Comparison of ENCODE assay signal across 18 mouse cellular contexts in genomic region chr4:106133746-106134730, GRCm38 (mm10).
DNase-seq lines count a peak whose midpoint lies in the region; ATAC-seq and TF ChIP-seq lines count a peak whose summit lies in the region.
"Had no signal": no experiment of that assay in that cellular context is flagged by ENCODE, and none has a peak within 500 bp of the region (broad histone marks: within the 10 kb centered on the region; RNA-seq: fewer than 3 reads in every experiment).

No protein-coding gene starts in this region.

- DNase-seq in heart, adult 11 months, result peak; percentile 63
- peak; percentile 63 for DNase-seq in liver, adult 2 months (ENCODE audit: extremely low read depth, low read depth, low spot score)
- DNase-seq in liver, embryonic 11.5 days (ENCODE audit: low spot score), result no peak
- DNase-seq in forelimb bud, embryonic 11.5 days (ENCODE audit: low read depth, low spot score), result peak; percentile 46
- DNase-seq in yolk sac, embryonic 10.5 days (ENCODE audit: low spot score), result peak; percentile 32
- DNase-seq in gastrocnemius, postnatal 25 days, result no peak
- DNase-seq in gastrocnemius, adult 18-20 months (ENCODE audit: low spot score), result no peak
- DNase-seq: cerebellum, postnatal 14 days; forebrain, postnatal 0 days; heart, postnatal 4 days; layer of hippocampus, adult 9-11 months; liver, postnatal 0 days; thymus, postnatal 36 days had no signal

- no peak overlapping the region for H3K27ac ChIP-seq in heart, embryonic 12.5 days (ENCODE audit: poor library complexity, severe bottlenecking)
- no peak overlapping the region for H3K27ac ChIP-seq in liver, adult 2 months (replicated peaks; ENCODE audit: insufficient read depth, low read depth, low read length)
- H3K27ac ChIP-seq in liver, embryonic 11.5 days (ENCODE audit: low read depth, low read length), result no peak overlapping the region
- H3K27ac ChIP-seq: heart, embryonic 13.5 days; midbrain, embryonic 10.5 days; stomach, postnatal 0 days had no signal

- no peaks in the 10 kb centered on the region for H3K4me1 ChIP-seq in heart, embryonic 12.5 days (replicated peaks)
- no peaks in the 10 kb centered on the region for H3K4me1 ChIP-seq in liver, adult 2 months (ENCODE audit: control insufficient read depth, insufficient read depth, low read length)
- H3K4me1 ChIP-seq in liver, embryonic 11.5 days (replicated peaks; ENCODE audit: control insufficient read depth, insufficient read depth, low read length), result no peaks in the 10 kb centered on the region; the same call in 1 of the 2 replicates
- H3K4me1 ChIP-seq: heart, embryonic 13.5 days had no signal

- no peak for TF ChIP-seq CTCF in liver, adult 2 months (IDR thresholded peaks at IDR 0.05; ENCODE audit: low read depth, low read length)

- no peak overlapping the region for H3K4me2 ChIP-seq in heart, embryonic 12.5 days
- H3K4me2 ChIP-seq in liver, embryonic 11.5 days, result no peak overlapping the region
- H3K4me2 ChIP-seq: heart, embryonic 13.5 days had no signal

- H3K9ac ChIP-seq in heart, embryonic 12.5 days, result no peak overlapping the region
- no peak overlapping the region for H3K9ac ChIP-seq in liver, adult 2 months (ENCODE audit: low read depth, low read length)
- no peak overlapping the region for H3K9ac ChIP-seq in liver, embryonic 11.5 days (ENCODE audit: low read depth, low read length)
- H3K9ac ChIP-seq: forebrain, postnatal 0 days; heart, embryonic 13.5 days; liver, postnatal 0 days had no signal

- no peak overlapping the region for H3K4me3 ChIP-seq in heart, embryonic 12.5 days
- H3K4me3 ChIP-seq in liver, adult 2 months (ENCODE audit: insufficient read depth, low read depth, low read length), result no peak overlapping the region
- H3K4me3 ChIP-seq in liver, embryonic 11.5 days (ENCODE audit: low read depth, low read length), result no peak overlapping the region
- H3K4me3 ChIP-seq: erythroblast, embryonic 14.5 days; heart, embryonic 13.5 days; midbrain, embryonic 10.5 days had no signal

- H3K9me3 ChIP-seq in heart, embryonic 12.5 days (replicated peaks), result no peaks in the 10 kb centered on the region
- no peaks in the 10 kb centered on the region for H3K9me3 ChIP-seq in liver, embryonic 11.5 days (ENCODE audit: control insufficient read depth, low read length)
- H3K9me3 ChIP-seq: heart, embryonic 13.5 days; midbrain, embryonic 10.5 days had no signal

- TF ChIP-seq POLR2A in liver, adult 2 months (IDR thresholded peaks at IDR 0.05; ENCODE audit: extremely low read depth, insufficient read depth, low read length), result no peak

- no peaks in the 10 kb centered on the region for H3K36me3 ChIP-seq in heart, embryonic 12.5 days
- no peaks in the 10 kb centered on the region for H3K36me3 ChIP-seq in liver, adult 2 months (ENCODE audit: control insufficient read depth, insufficient read depth, low read length)
- no peaks in the 10 kb centered on the region for H3K36me3 ChIP-seq in liver, embryonic 11.5 days (ENCODE audit: control insufficient read depth, insufficient read depth, low read length)
- H3K36me3 ChIP-seq: heart, embryonic 13.5 days; midbrain, embryonic 10.5 days had no signal

- no peaks in the 10 kb centered on the region for H3K79me2 ChIP-seq in liver, adult 2 months (ENCODE audit: control insufficient read depth, insufficient read depth, low read length)

- no peak for ATAC-seq in heart, embryonic 12.5 days (ENCODE audit: insufficient number of reproducible peaks, low FRiP score)
- no peak for ATAC-seq in liver, embryonic 11.5 days (replicated peaks; ENCODE audit: low FRiP score)
- ATAC-seq: forebrain, postnatal 0 days; liver, postnatal 0 days had no signal

- 61% methylated on average over 10 of the region's 10 CpGs for WGBS in heart, embryonic 12.5 days
- 81% methylated on average over 10 of the region's 10 CpGs for WGBS in liver, adult 2 months
- WGBS in liver, embryonic 11.5 days, result 63% methylated on average over 10 of the region's 10 CpGs

- no peaks in the 10 kb centered on the region for H3K27me3 ChIP-seq in heart, embryonic 12.5 days (replicated peaks)
- H3K27me3 ChIP-seq in liver, adult 2 months (ENCODE audit: control insufficient read depth, insufficient read depth, low read length), result no peaks in the 10 kb centered on the region
- H3K27me3 ChIP-seq in liver, embryonic 11.5 days (replicated peaks; ENCODE audit: control insufficient read depth, insufficient read depth, low read length), result no peaks in the 10 kb centered on the region
- H3K27me3 ChIP-seq: heart, embryonic 13.5 days had no signal

Comparison
In these comparisons a context has a peak if more than half of its experiments do, and no peak if none do; other contexts are left out.
1. DNase-seq: peak in heart, adult 11 months (single experiment), liver, adult 2 months (single experiment), forelimb bud, embryonic 11.5 days (single experiment) and yolk sac, embryonic 10.5 days (single experiment); none in liver, embryonic 11.5 days (single experiment), gastrocnemius, postnatal 25 days (single experiment) and gastrocnemius, adult 18-20 months (single experiment).